Mouse (Mus musculus) ES-CJ7 (cell line): ENCODE data around the gene 4933405L10Rik.

ENCODE experiments used
- DNase-seq: peaks from one replicate; pipeline ENCODE4 v3.0.0; 2011; ENCODE audit warnings: low read depth, low spot score

4933405L10Rik gene

GRCm38 (mm10) chr8:105707498-105708403 lies at the start of gene 4933405L10Rik, which contains the start of gene Enkd1:
Gene 4933405L10Rik, plus strand, starts transcription at chr8:105707655.
Gene Enkd1, minus strand, starts transcription at chr8:105708210.
- DNase-seq: peak; percentile 98

GRCm38 (mm10) chr8:105661167-105661566 lies 46.3 kb upstream of the 4933405L10Rik start:
- DNase-seq: peak; percentile 79

DNA sequence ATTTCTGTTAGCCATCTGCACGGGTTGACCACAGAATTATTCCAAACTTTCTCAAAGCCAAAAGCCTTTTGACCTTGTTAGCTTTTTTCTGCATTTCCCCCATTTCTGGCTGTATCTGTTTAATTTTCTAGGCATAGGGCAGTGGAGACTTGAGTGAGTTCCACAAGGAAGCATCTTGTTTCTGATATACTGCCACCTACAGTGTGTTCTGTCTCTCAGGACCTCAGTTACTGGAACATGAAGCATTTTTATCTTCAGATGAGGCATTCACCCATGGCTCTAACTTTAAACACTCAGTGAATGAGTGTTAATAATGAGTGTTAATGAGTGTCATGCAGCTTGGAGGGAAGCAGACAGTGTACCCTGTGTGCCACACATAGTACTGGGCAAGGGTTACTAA lies 29.6 kb upstream of the 4933405L10Rik start:
- no peak for DNase-seq

GRCm38 (mm10) chr8:105685325-105685724 lies 22.1 kb upstream of the 4933405L10Rik start:
- DNase-seq: no peak

DNA sequence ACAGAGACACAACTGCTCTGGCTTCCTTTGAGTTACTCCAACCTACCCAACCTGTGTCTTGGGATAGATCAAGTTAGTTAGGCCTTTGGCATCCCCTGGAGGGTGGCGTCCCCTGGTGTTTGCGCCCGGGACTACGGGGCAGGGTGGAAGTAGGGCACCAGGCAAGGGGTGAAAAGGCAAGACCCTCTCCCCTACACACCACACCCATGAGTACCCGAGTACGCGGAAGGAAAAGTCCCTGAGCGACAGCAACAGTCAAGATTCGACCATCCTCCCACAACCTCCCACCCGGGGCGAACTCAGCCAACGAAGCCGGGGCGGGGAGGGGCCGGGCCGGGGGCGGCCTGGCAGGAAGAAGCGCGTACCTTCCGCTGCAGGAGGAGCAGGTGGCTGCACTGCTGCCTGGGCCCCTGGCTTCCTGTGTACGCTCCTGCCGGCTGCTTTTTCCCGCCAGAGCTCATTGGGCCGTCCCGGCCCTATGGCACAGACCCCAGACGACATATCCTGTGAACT lies 21.6 kb upstream of the 4933405L10Rik start, which contains the start of gene Carmil2:
Carmil2 (plus strand) TSS at position 479 of the 513 bp plus-strand sequence.
- peak; percentile 85 for DNase-seq

GRCm38 (mm10) chr8:105686551-105686950 lies 20.9 kb upstream of the 4933405L10Rik start:
- DNase-seq: no peak

DNA sequence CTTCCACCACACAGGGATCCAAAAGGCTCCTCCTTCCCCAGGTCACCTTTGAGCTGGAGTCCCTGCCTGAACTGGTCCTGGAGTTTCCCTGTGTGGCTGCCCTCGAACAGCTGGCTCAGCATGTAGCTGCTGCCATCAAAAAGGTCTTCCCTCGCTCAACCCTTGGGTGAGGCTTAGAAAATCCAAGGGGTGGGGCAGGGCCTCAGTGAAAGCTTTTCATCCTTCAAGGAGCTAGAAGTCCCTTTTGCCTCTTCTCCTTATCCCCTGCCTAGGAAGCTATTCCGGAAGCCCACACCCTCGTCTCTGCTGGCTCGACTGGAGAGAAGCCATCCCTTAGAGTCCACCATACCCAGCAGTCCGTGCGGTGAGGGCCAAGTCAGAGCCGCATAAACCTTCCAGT lies 19.9 kb upstream of the 4933405L10Rik start:
- peak; percentile 59 for DNase-seq

DNA sequence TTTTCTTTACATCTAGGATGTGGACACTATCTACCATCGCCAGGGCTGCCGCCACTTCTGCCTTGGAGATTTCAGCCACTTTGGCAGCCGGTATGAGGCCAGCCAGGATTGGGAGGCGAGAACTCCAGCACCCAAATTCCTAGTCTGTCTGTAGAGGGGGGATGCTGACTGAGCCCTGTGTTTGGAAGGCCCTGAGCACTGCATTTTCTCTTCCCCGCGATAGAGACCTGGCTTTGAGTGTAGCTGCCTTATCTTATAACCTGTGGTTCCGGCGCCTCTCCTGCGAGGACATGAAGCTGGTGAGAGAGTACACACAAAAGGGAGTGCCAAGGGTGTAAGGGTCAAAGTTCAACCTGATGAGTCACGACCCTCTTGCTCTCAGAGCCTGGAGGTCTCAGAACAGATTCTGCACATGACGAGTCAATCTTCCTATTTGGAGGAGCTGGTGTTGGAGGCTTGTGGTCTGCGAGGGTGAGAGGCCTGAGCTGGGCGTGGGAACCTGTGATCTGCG lies 19.2 kb upstream of the 4933405L10Rik start:
- no peak for DNase-seq

DNA sequence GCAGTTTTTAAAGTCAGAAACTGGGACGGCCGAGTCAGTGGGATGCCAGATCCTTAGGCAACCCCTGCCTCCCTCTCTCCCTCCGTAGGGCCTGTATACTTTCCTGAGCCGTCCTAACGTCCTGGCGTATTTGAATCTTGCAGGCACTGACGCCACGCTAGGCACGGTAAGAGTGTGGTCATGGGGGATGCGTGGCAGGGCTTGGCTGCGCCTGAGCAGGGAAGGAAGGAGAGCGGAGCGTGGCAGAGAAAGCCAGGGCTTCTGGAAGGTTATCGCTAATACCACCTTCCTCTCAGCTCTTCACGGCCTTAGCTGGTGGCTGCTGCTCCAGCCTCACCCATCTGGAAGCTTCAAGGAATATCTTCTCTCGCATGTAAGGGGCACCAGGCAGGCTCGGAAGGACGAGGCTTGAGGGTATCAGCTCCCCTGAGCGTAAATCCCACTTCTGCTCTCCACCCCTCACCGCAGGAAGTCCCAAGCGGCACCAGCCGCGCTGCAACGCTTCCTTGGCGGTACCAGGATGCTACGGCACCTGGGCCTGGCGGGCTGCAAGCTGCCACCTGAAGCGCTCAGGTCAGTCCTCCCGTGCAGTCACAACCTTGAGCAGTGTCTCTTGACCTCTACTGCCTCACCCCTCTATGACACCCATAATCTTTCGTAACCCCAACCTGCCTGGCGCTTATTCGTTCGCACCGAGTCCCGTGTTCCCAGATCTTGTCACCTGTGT lies 18.0 kb upstream of the 4933405L10Rik start:
- DNase-seq: no peak

GRCm38 (mm10) chr8:105689983-105690360 lies 17.5 kb upstream of the 4933405L10Rik start:
- DNase-seq: no peak

DNA sequence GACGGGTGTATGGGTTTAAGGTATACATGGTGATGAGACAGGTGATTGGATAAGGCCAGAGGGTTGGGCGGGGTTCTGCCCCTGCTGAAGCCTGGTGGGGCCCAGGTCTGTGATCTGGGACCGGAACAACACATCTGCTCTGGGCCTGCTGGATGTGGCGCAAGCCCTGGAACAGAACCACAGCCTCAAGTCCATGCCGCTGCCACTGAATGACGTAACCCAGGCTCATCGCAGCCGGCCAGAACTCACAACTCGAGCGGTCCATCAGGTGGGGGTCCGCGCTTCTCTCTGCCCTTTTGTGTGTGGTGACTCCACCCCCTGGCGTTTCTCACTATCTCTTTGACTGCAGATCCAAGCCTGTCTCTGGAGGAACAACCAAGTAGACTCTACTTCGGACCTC lies 16.5 kb upstream of the 4933405L10Rik start:
- DNase-seq: no peak

- DNase-seq: no peak
Measured at GRCm38 (mm10) chr8:105692449-105693182, 14.8 kb upstream of the 4933405L10Rik start.

DNA sequence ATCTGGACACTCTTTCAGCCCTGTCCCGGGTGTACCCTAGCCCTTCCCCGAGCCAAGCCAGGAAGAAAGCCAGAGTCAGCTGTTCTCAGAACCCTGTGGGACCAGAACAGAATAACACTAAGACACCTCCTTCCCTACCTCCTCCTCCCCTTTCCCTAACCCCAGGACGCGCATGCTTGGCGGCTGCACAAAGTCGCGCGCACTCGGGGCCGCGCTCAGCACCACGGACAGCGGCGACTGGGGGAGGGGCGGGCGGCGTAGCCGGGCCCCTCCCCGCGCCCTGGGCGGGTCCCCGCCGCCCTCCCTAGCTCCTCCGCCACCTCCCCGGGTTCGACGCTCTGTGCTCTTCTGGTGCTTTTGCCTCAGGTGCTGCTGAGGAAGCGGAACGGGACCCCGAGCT lies 13.8 kb upstream of the 4933405L10Rik start:
- peak; percentile 71 for DNase-seq

GRCm38 (mm10) chr8:105694051-105694799 lies 13.2 kb upstream of the 4933405L10Rik start:
- peak; percentile 56 for DNase-seq

DNA sequence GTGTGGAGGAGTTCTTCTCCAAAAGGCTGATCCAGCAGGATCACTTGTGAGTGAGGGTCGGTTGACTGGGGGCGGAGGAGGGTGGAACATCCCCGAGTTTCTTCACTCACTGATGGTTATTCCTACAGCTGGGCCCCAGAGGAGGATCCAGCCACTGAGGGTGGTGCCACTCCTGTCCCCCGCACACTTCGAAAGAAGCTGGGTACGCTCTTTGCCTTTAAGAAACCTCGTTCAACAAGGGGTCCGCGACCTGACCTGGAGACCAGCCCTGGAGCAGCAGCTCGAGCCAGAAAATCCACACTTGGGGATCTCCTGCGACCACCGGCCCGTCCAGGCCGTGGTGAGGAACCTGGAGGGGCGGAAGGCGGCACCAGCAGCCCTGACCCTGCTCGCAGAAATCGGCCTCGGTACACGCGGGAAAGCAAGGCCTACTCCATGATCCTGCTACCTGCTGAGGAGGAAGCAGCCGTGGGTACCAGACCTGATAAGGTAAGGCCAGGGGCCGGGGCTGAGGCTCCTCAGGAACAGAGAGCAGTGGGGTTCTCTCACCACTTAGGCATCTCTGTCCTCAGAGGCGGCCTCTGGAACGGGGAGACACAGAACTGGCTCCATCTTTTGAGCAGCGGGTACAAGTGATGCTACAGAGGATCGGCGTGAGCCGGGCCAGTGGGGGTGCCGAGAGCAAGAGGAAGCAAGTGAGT lies 12.2 kb upstream of the 4933405L10Rik start:
- DNase-seq: no peak

GRCm38 (mm10) chr8:105697196-105697780 lies 10.2 kb upstream of the 4933405L10Rik start:
- DNase-seq: no peak

DNA sequence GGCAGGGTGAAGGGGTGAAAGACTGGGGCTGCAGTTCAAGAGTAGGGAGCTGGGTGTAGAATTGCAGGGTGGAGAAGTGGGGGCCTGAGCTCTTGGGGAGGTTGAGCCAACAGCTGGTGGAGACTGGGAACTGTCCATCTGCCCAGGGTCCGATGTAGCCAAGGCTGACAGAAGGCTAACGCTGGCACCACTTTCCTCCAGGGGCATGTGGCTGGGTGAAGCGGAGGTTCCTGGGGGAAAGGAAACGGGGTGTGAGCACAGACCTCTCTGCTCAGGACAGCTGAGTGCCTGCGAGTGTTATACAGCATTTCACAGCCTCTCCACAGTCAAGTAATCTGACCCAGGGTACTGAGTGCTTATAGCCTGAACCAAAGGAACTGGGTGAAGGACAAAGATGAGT lies 8.7 kb upstream of the 4933405L10Rik start:
- no peak for DNase-seq

- no peak for DNase-seq
Measured at GRCm38 (mm10) chr8:105699488-105700215, 7.8 kb upstream of the 4933405L10Rik start.

GRCm38 (mm10) chr8:105700566-105700965 lies 6.9 kb upstream of the 4933405L10Rik start:
- DNase-seq: peak; percentile 59
